In the genomic region with DNA sequence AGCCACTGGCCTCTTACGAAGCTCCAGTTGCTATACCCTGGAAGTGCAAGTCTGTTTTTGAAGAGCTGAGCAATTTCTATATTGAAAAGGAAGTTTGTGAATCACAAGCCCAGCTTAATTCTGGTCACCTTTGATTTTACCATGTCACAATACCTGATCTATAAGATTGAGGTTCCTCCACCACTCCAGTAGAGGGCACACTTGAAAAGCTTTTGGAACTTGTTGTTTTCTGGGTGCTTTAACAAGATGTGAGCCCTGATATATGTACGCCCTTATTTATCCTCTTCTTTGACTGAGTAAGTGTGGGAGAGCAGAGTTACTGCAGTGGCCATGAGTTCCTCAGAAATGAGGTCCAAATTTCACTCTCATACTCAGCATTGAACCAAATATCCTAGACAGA, we compare ENCODE assay signal across 17 mouse cellular contexts.
A peak's percentile ranks its signal among the peaks of the same experiment; 100 is the strongest.
DNase-seq lines count a peak whose midpoint lies in the region; ATAC-seq and TF ChIP-seq lines count a peak whose summit lies in the region.
"Had no signal": no experiment of that assay in that cellular context is flagged by ENCODE, and none has a peak within 500 bp of the region (broad histone marks: within the 10 kb centered on the region; RNA-seq: fewer than 3 reads in every experiment).

No protein-coding gene starts in this region.

- H3K27me3 ChIP-seq in forebrain, postnatal 0 days (ENCODE audit: insufficient read depth, low read length), result no peaks in the 10 kb centered on the region
- H3K27me3 ChIP-seq in forebrain, embryonic 13.5 days, result no peaks in the 10 kb centered on the region
- peaks cover 4% of the 10 kb centered on the region; the same call in 1 of the 2 replicates for H3K27me3 ChIP-seq in E14TG2a.4 (ENCODE audit: insufficient read depth, low read length)
- H3K27me3 ChIP-seq: heart, embryonic 15.5 days; kidney, embryonic 15.5 days; liver, embryonic 12.5 days; midbrain, embryonic 15.5 days; Patski had no signal

- no peak for DNase-seq in forebrain, postnatal 0 days
- peak; percentile 6 for DNase-seq in 3T3-L1 (ENCODE audit: low read depth, low spot score)
- peak; percentile 1 for DNase-seq in brain, adult 2 months (ENCODE audit: low read depth, low spot score)
- no peak for DNase-seq in adrenal gland, adult 8-10 months
- DNase-seq in urinary bladder, postnatal 14 days (ENCODE audit: low spot score), result no peak
- DNase-seq: cerebellum, adult 18-20 months; lung, embryonic 14.5 days; right cerebral cortex, adult 18-20 months; thymus, adult 18-20 months had no signal

- 58% methylated on average over 2 of the region's 2 CpGs for WGBS in forebrain, postnatal 0 days
- 63% methylated on average over 2 of the region's 2 CpGs for WGBS in forebrain, embryonic 13.5 days

- no peaks in the 10 kb centered on the region for H3K9me3 ChIP-seq in forebrain, postnatal 0 days (ENCODE audit: low read length)
- no peaks in the 10 kb centered on the region for H3K9me3 ChIP-seq in forebrain, embryonic 13.5 days (replicated peaks)
- H3K9me3 ChIP-seq in E14TG2a.4 (ENCODE audit: low read length), result no peaks in the 10 kb centered on the region
- H3K9me3 ChIP-seq: heart, embryonic 15.5 days; kidney, embryonic 15.5 days; liver, embryonic 12.5 days; midbrain, embryonic 15.5 days had no signal

- no peak overlapping the region for H3K27ac ChIP-seq in forebrain, postnatal 0 days (ENCODE audit: low read depth, low read length)
- no peak overlapping the region for H3K27ac ChIP-seq in forebrain, embryonic 13.5 days
- H3K27ac ChIP-seq: heart, embryonic 15.5 days; hindbrain, postnatal 0 days; kidney, embryonic 15.5 days; liver, embryonic 12.5 days; midbrain, embryonic 15.5 days had no signal

- H3K4me3 ChIP-seq in forebrain, postnatal 0 days (ENCODE audit: low read depth, low read length), result no peak overlapping the region
- no peak overlapping the region for H3K4me3 ChIP-seq in forebrain, embryonic 13.5 days
- H3K4me3 ChIP-seq in E14TG2a.4 (replicated peaks; ENCODE audit: low read length), result no peak overlapping the region
- H3K4me3 ChIP-seq: heart, embryonic 15.5 days; kidney, embryonic 15.5 days; liver, embryonic 12.5 days; midbrain, embryonic 15.5 days had no signal

- no peak for ATAC-seq in forebrain, postnatal 0 days
- no peak for ATAC-seq in forebrain, embryonic 13.5 days
- ATAC-seq: hindbrain, postnatal 0 days; liver, embryonic 12.5 days; midbrain, embryonic 15.5 days; Patski had no signal

- 0 out of 2 replicates have a peak, but pooled peaks have one; percentile 24 for TF ChIP-seq CTCF in forebrain, postnatal 0 days (IDR thresholded peaks at IDR 0.05; ENCODE audit: low read depth)
- TF ChIP-seq CTCF in E14TG2a.4 (conservative IDR thresholded peaks at IDR 0.05; ENCODE audit: low read length), result peak; percentile 44

- H3K4me1 ChIP-seq in forebrain, postnatal 0 days (ENCODE audit: insufficient read depth), result no peaks in the 10 kb centered on the region
- no peaks in the 10 kb centered on the region for H3K4me1 ChIP-seq in forebrain, embryonic 13.5 days
- H3K4me1 ChIP-seq in E14TG2a.4 (replicated peaks; ENCODE audit: low read depth, low read length), result no peaks in the 10 kb centered on the region
- H3K4me1 ChIP-seq: heart, embryonic 15.5 days; kidney, embryonic 15.5 days; liver, embryonic 12.5 days; midbrain, embryonic 15.5 days had no signal

- no peaks in the 10 kb centered on the region for H3K36me3 ChIP-seq in forebrain, postnatal 0 days (ENCODE audit: insufficient read depth)
- H3K36me3 ChIP-seq in forebrain, embryonic 13.5 days (ENCODE audit: poor library complexity, severe bottlenecking), result no peaks in the 10 kb centered on the region
- H3K36me3 ChIP-seq in E14TG2a.4 (ENCODE audit: insufficient read depth, low read length), result no peaks in the 10 kb centered on the region
- H3K36me3 ChIP-seq: heart, embryonic 15.5 days; kidney, embryonic 15.5 days; liver, embryonic 12.5 days; midbrain, embryonic 15.5 days had no signal

- no peak overlapping the region for H3K4me2 ChIP-seq in forebrain, postnatal 0 days (ENCODE audit: low read depth)
- H3K4me2 ChIP-seq in forebrain, embryonic 13.5 days, result no peak overlapping the region
- H3K4me2 ChIP-seq: heart, embryonic 15.5 days; kidney, embryonic 15.5 days; liver, embryonic 12.5 days; lung, embryonic 14.5 days; midbrain, embryonic 15.5 days had no signal

- H3K9ac ChIP-seq in forebrain, postnatal 0 days, result no peak overlapping the region
- H3K9ac ChIP-seq in forebrain, embryonic 13.5 days, result no peak overlapping the region
- H3K9ac ChIP-seq: heart, embryonic 15.5 days; kidney, embryonic 15.5 days; liver, embryonic 12.5 days; lung, embryonic 14.5 days; midbrain, embryonic 15.5 days had no signal

Comparison
In these comparisons a context has a peak if more than half of its experiments do, and no peak if none do; other contexts are left out.
1. DNase-seq: peak in 3T3-L1 (single experiment) and brain, adult 2 months (single experiment); none in forebrain, postnatal 0 days (single experiment), adrenal gland, adult 8-10 months (single experiment) and urinary bladder, postnatal 14 days (single experiment).